Mouse (Mus musculus): ENCODE measurements around the gene Pigs. TPM values are rescaled to one million over a fixed set of nuclear protein-coding genes. Genes with fewer than 3 reads are reported as not detected.

The Pigs gene
- total and polyA plus RNA-seq, 3 experiments: 26.3 to 65.4 (median 53.1) TPM

DNA sequence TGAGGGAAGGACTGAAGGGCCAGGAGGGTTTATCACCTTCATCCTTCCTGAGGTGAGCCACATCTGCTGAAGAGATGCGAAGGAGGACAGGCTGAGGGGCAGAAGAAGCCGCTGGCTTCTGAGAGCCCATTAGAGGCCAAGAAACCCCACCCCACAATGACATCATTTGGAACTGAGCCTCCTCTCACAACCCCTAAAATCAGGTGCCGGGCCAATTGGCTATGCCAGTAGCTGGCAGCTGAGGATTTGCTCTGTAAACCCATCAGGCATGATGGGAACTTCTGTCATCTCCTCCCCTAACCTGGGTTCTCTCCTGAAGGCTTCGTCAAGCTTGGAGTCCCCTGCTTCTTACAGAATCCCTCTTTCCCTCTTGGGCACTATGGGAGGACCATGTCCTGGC lies 52.1 kb downstream of the Pigs start:
- H3K27me3 ChIP-seq (replicated peaks): peaks cover 30% of the 10 kb centered on the region
- no peak for DNase-seq (ENCODE audit: extremely low read depth)
- dilution Hi-C loops (cut with MboI; ENCODE audit: extremely low pct_ligation_motif_present, extremely low pct_unique_long_range_greater_than_20kb, low sequenced_read_pairs): no loop called here
- H3K4me1 ChIP-seq (ENCODE audit: control insufficient read depth in 1 of 2, insufficient read depth in 2 of 2): peaks cover 4 to 29% of the 10 kb centered on the region in 2 experiments
- no peak overlapping the region for H3K4me2 ChIP-seq (ENCODE audit: insufficient read depth, low read depth, poor library complexity, severe bottlenecking)
- in situ Hi-C loops (cut with MboI; ENCODE audit: low pct_ligation_motif_present, low pct_unique_long_range_greater_than_20kb, low sequenced_read_pairs): no loop called here
- no peaks in the 10 kb centered on the region for H3K36me3 ChIP-seq (replicated peaks in 1 of 2; ENCODE audit: control insufficient read depth in 1 of 2, insufficient read depth in 1 of 2, low read length in 1 of 2)
- H3K9ac ChIP-seq (ENCODE audit: insufficient read depth, low read depth): no peak overlapping the region
- H3K4me3 ChIP-seq (replicated peaks in 1 of 3; ENCODE audit: low read depth in 2 of 3, low read length in 2 of 3, poor library complexity in 1 of 3): no peak overlapping the region
- no peaks in the 10 kb centered on the region for H3K79me2 ChIP-seq (replicated peaks; ENCODE audit: control insufficient read depth, extremely low read depth, insufficient read depth, poor library complexity, severe bottlenecking)
- H3K9me3 ChIP-seq (replicated peaks; ENCODE audit: low read length): no peaks in the 10 kb centered on the region
- no peak for TF ChIP-seq ELF1 (IDR thresholded peaks at IDR 0.05; ENCODE audit: low read depth, low read length)
- no peak for TF ChIP-seq USF1 (IDR thresholded peaks at IDR 0.05; ENCODE audit: low read depth, low read length)
- TF ChIP-seq ETS1 (conservative IDR thresholded peaks at IDR 0.05; ENCODE audit: low read depth, low read length): no peak
- no peak for TF ChIP-seq RAD21 (IDR thresholded peaks at IDR 0.05; ENCODE audit: low read depth, low read length)
- no peak for TF ChIP-seq NRF1 (IDR thresholded peaks at IDR 0.05; ENCODE audit: low read depth, low read length)
- TF ChIP-seq JUN (IDR thresholded peaks at IDR 0.05; ENCODE audit: insufficient read depth, low read depth, low read length): no peak
- no peak for TF ChIP-seq PAX5 (IDR thresholded peaks at IDR 0.05; ENCODE audit: low read length)
- TF ChIP-seq HCFC1 (IDR thresholded peaks at IDR 0.05; ENCODE audit: low read depth, low read length): no peak
- TF ChIP-seq CTCF (conservative IDR thresholded peaks at IDR 0.05 in 1 of 2, IDR thresholded peaks at IDR 0.05 in 1 of 2; ENCODE audit: low read depth in 2 of 2, low read length in 2 of 2): no peak
- no peak for TF ChIP-seq RCOR1 (conservative IDR thresholded peaks at IDR 0.05; ENCODE audit: low read depth, low read length)
- no peak for TF ChIP-seq NELFE (IDR thresholded peaks at IDR 0.05; ENCODE audit: low read depth, low read length)
- TF ChIP-seq EP300 (IDR thresholded peaks at IDR 0.05; ENCODE audit: low read length): no peak
- TF ChIP-seq MYC (IDR thresholded peaks at IDR 0.05; ENCODE audit: low read depth, low read length): no peak
- TF ChIP-seq TCF12 (IDR thresholded peaks at IDR 0.05; ENCODE audit: low read depth, low read length): no peak
- no peak for TF ChIP-seq USF2 (conservative IDR thresholded peaks at IDR 0.05; ENCODE audit: low read depth, low read length)
- no peak for TF ChIP-seq ZNF384 (IDR thresholded peaks at IDR 0.05; ENCODE audit: low read depth, low read length)
- TF ChIP-seq SMC3 (IDR thresholded peaks at IDR 0.05; ENCODE audit: low read depth, low read length): no peak
- no peak for TF ChIP-seq CHD2 (IDR thresholded peaks at IDR 0.05; ENCODE audit: low read length)
- H3K27ac ChIP-seq (ENCODE audit: insufficient read depth, low read depth): no peak overlapping the region

DNA sequence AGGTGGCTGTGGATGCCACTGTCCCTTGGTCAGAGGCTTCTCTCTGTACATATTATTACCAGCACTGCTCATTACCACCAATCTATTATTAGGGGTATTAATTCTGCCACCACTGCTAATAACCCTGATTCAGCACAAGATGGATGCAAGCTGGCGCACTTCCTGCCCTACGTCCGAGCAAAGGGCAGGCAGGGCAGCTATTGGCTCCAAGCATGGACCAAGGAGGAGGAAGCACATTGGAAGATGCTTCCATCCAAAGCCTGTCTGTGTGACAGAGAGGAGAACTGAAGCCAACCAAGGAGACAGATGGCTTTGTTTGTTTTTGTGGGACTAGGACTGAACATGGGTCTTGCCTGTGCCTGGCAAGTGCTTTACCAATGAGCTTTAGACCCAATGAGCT lies 52.8 kb downstream of the Pigs start:
- in situ Hi-C loops (cut with MboI; ENCODE audit: low pct_ligation_motif_present, low pct_unique_long_range_greater_than_20kb, low sequenced_read_pairs) (no loop called here), dilution Hi-C loops (cut with MboI; ENCODE audit: extremely low pct_ligation_motif_present, extremely low pct_unique_long_range_greater_than_20kb, low sequenced_read_pairs) (no loop called here)
- Histone ChIP-seq H3K27me3 (replicated peaks) (peaks cover 30% of the 10 kb centered on the region), H3K36me3 (replicated peaks in 1 of 2; ENCODE audit: control insufficient read depth in 1 of 2, insufficient read depth in 1 of 2, low read length in 1 of 2) (no peaks in the 10 kb centered on the region), H3K4me2 (ENCODE audit: insufficient read depth, low read depth, poor library complexity, severe bottlenecking) (no peak overlapping the region), H3K79me2 (replicated peaks; ENCODE audit: control insufficient read depth, extremely low read depth, insufficient read depth, poor library complexity, severe bottlenecking) (no peaks in the 10 kb centered on the region), H3K9ac (ENCODE audit: insufficient read depth, low read depth) (no peak overlapping the region), H3K27ac (ENCODE audit: insufficient read depth, low read depth) (no peak overlapping the region), H3K4me1 (ENCODE audit: control insufficient read depth in 1 of 2, insufficient read depth in 2 of 2) (peaks cover 4 to 25% of the 10 kb centered on the region in 2 experiments), H3K4me3 (replicated peaks in 1 of 3; ENCODE audit: low read depth in 2 of 3, low read length in 2 of 3, poor library complexity in 1 of 3) (no peak overlapping the region), H3K9me3 (replicated peaks; ENCODE audit: low read length) (no peaks in the 10 kb centered on the region)
- no peak for DNase-seq (ENCODE audit: extremely low read depth)
- TF ChIP-seq MAX (IDR thresholded peaks at IDR 0.05; ENCODE audit: low read length) (no peak), POLR2A (IDR thresholded peaks at IDR 0.05; ENCODE audit: low read depth, low read length) (no peak), ELF1 (IDR thresholded peaks at IDR 0.05; ENCODE audit: low read depth, low read length) (no peak), IRF4 (IDR thresholded peaks at IDR 0.05; ENCODE audit: low read depth, low read length) (no peak), USF2 (conservative IDR thresholded peaks at IDR 0.05; ENCODE audit: low read depth, low read length) (no peak), MXI1 (IDR thresholded peaks at IDR 0.05; ENCODE audit: low read depth, low read length) (no peak), CTCF (conservative IDR thresholded peaks at IDR 0.05 in 1 of 2, IDR thresholded peaks at IDR 0.05 in 1 of 2; ENCODE audit: low read depth in 2 of 2, low read length in 2 of 2) (no peak), E2F4 (IDR thresholded peaks at IDR 0.05; ENCODE audit: insufficient replicate concordance, low read depth, low read length) (no peak), UBTF (IDR thresholded peaks at IDR 0.05; ENCODE audit: low read depth, low read length) (no peak), MAFK (IDR thresholded peaks at IDR 0.05; ENCODE audit: insufficient replicate concordance, low read length) (no peak), TCF12 (IDR thresholded peaks at IDR 0.05; ENCODE audit: low read depth, low read length) (no peak), NRF1 (IDR thresholded peaks at IDR 0.05; ENCODE audit: low read depth, low read length) (no peak), BHLHE40 (IDR thresholded peaks at IDR 0.05; ENCODE audit: low read depth, low read length) (no peak)

Measured in CH12.LX (cell line).